Mouse (Mus musculus): ENCODE measurements around the gene Spint3. TPM values are rescaled to one million over a fixed set of nuclear protein-coding genes. Genes with fewer than 3 reads are reported as not detected.

Gene Spint3
- 240 TPM for polyA plus RNA-seq (2014; fragmentation: Illumina TruSeq; extraction: RNeasy Lipid Tissue Mini Kit (QIAGEN cat#74804); ENCODE audit: low read depth, low replicate concordance)

DNA sequence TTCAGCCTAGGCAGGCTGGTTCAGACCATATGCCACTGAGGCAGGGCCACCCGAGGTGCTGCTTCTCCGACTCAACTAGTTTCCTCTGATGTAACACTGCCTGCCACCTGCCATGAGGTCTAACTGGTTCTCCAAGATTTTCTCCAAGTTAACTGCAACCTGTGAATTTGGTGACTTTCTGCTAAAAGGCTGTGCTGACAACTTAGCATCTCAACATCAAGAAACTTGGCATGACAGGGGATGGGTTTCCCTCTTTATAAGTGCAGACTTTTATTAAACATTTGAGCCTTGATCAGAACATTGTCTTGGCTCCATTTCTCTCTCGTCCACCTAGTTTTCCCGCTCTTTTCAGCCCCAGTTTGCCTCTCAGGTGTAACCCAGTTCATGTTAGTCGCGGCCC, at the start of gene Spint3:
TSS of gene Spint3 (minus strand) at position 101 of the 400 bp plus-strand sequence.

DNA sequence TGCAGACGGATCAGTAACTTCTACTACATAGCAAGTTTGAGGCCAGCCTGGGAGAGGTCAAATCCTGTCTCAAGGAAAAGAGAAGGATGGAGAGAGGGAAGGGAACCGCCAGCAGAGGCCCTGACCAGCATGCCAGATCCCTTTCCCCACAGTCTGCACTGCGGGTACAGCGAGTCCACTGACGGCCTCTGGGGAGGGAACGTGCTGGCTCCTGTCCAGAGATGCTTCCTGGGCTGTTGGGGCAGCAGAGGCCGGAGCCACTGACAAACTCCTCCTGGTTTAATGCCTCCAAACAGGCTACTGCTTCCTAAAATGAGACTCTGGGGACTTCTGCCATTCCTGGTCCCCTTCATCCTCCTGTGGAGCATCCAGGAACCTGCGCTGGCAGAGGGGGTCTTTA, 40.2 kb upstream of the Spint3 start, which contains the start of the genes Wfdc6b and Wfdc8:
TSS of gene Wfdc6b (plus strand) at position 52 of the 400 bp plus-strand sequence.
TSS of gene Wfdc8 (minus strand) at position 156 of the 400 bp plus-strand sequence.

DNA sequence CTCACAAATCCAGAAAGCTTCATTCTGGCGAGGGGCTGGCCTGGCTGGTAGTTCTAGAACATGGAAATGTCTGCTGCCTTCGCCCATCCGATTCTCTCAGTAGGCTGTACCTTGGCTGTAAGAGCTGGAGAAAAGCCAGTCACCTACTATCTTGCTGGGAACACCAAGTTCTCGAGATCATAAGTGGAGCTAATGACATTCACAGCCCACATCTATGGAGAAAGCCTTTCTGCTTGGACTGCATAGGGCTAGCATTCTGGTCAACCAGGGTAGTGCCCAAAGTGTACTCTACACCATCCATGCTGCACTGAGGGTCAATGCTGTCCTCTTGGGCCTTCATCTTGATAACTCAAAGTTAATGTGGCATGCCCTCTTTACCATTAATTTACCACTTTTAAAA, 20.2 kb upstream of the Spint3 start, which contains the start of gene Eppin:
TSS of gene Eppin (minus strand) at position 101 of the 400 bp plus-strand sequence.

DNA sequence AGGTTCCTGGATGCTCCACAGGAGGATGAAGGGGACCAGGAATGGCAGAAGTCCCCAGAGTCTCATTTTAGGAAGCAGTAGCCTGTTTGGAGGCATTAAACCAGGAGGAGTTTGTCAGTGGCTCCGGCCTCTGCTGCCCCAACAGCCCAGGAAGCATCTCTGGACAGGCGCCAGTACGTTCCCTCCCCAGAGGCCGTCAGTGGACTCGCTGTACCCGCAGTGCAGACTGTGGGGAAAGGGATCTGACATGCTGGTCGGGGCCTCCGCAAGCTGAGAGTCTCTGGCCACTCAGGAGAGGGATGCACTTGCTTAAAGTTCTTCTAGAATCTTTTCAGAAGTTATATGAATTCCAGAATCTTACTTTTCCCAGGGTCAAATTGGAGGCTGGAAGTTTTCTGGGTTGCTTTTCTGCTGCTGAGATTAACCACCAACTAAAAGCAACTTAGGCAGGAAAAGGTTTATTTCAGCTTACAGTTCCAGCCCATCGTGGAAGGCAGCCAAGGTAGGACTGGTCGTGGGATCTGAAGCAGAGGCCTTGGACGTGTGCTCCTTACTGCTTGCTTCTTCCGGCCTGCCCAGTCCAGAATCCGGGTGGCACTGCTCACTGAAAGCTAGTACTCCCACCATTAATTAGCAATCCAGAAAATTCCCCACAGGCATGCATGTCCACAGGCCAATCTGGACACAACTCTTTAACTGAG, 11.9 kb upstream of the Spint3 start, which contains the start of gene Wfdc6a:
TSS of gene Wfdc6a (minus strand) at position 423 of the 701 bp plus-strand sequence.

DNA sequence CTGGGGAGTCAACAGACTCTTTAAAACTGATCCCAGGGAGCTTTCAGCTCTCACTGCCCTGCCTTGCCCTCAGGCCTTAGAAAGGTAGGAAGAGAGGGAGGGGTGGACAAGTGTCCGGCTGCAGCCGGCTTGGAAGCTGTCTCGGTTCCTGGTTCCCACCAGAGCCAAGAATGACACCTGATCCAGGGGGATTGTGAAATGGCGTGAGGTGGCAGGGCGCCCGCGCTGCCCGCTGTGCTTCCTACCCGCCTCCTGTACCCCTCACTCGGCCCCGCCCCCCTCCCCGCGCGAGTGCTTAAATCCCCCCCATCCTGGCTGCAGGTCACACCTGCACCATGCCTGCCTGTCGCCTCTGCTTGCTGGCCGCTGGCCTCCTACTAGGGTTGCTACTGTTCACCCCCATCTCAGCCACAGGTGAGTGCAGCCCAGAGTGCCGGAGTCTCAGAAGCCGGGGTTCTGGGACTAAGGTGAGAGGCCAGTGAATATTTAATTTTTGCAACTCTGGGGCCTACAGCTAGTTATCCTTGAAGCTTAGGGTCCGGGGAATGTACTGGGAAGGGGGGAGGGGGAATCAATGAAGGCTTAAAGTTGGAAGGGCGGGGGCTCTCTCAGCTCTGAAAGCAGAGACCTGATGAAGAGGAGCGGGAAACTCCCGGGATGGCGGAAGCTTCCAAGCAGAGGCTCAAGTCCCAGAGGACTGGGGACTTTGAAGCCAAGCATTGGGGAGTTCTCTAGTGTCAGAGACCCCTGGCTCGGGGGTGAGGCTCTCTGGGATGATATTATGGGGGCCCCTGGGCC, 10.7 kb downstream of the Spint3 start, which contains the start of gene Wfdc2:
TSS of gene Wfdc2 (plus strand) at position 23 of the 798 bp plus-strand sequence.

Other genes with a start within 250 kb of the Spint3 start
- 1.8 TPM for gene Svs5, start 240.7 kb downstream of the Spint3 start, polyA plus RNA-seq (2014; fragmentation: Illumina TruSeq; extraction: RNeasy Lipid Tissue Mini Kit (QIAGEN cat#74804); ENCODE audit: low read depth, low replicate concordance)
- gene Slpi, start 184.4 kb downstream of the Spint3 start, polyA plus RNA-seq (2014; fragmentation: Illumina TruSeq; extraction: RNeasy Lipid Tissue Mini Kit (QIAGEN cat#74804); ENCODE audit: low read depth, low replicate concordance), result 110 TPM
- not detected for gene Rbpjl, start 170.3 kb downstream of the Spint3 start, polyA plus RNA-seq (2014; fragmentation: Illumina TruSeq; extraction: RNeasy Lipid Tissue Mini Kit (QIAGEN cat#74804); ENCODE audit: low read depth, low replicate concordance)
- 1.1 TPM for gene Matn4, start 168.3 kb downstream of the Spint3 start, polyA plus RNA-seq (2014; fragmentation: Illumina TruSeq; extraction: RNeasy Lipid Tissue Mini Kit (QIAGEN cat#74804); ENCODE audit: low read depth, low replicate concordance)
- 26.4 TPM for gene Sdc4, start 129.6 kb downstream of the Spint3 start, polyA plus RNA-seq (2014; fragmentation: Illumina TruSeq; extraction: RNeasy Lipid Tissue Mini Kit (QIAGEN cat#74804); ENCODE audit: low read depth, low replicate concordance)
- gene Sys1, start 116.5 kb downstream of the Spint3 start, polyA plus RNA-seq (2014; fragmentation: Illumina TruSeq; extraction: RNeasy Lipid Tissue Mini Kit (QIAGEN cat#74804); ENCODE audit: low read depth, low replicate concordance), result 31.9 TPM
- not detected for gene Gm20458, start 112.5 kb downstream of the Spint3 start, polyA plus RNA-seq (2014; fragmentation: Illumina TruSeq; extraction: RNeasy Lipid Tissue Mini Kit (QIAGEN cat#74804); ENCODE audit: low read depth, low replicate concordance)
- gene Trp53tg5, start 99.7 kb downstream of the Spint3 start, polyA plus RNA-seq (2014; fragmentation: Illumina TruSeq; extraction: RNeasy Lipid Tissue Mini Kit (QIAGEN cat#74804); ENCODE audit: low read depth, low replicate concordance), result 2.1 TPM
- gene Dbndd2, start 87.4 kb downstream of the Spint3 start, polyA plus RNA-seq (2014; fragmentation: Illumina TruSeq; extraction: RNeasy Lipid Tissue Mini Kit (QIAGEN cat#74804); ENCODE audit: low read depth, low replicate concordance), result 18.9 TPM
- 74.8 TPM for gene Pigt, start 75.9 kb downstream of the Spint3 start, polyA plus RNA-seq (2014; fragmentation: Illumina TruSeq; extraction: RNeasy Lipid Tissue Mini Kit (QIAGEN cat#74804); ENCODE audit: low read depth, low replicate concordance)
- 15.2 TPM for gene Wfdc2, start 11.0 kb downstream of the Spint3 start, polyA plus RNA-seq (2014; fragmentation: Illumina TruSeq; extraction: RNeasy Lipid Tissue Mini Kit (QIAGEN cat#74804); ENCODE audit: low read depth, low replicate concordance)
- 118 TPM for gene Wfdc6a, start 12.0 kb upstream of the Spint3 start, polyA plus RNA-seq (2014; fragmentation: Illumina TruSeq; extraction: RNeasy Lipid Tissue Mini Kit (QIAGEN cat#74804); ENCODE audit: low read depth, low replicate concordance)
- 285 TPM for gene Eppin, start 20.1 kb upstream of the Spint3 start, polyA plus RNA-seq (2014; fragmentation: Illumina TruSeq; extraction: RNeasy Lipid Tissue Mini Kit (QIAGEN cat#74804); ENCODE audit: low read depth, low replicate concordance)
- gene Wfdc6b, start 40.1 kb upstream of the Spint3 start, polyA plus RNA-seq (2014; fragmentation: Illumina TruSeq; extraction: RNeasy Lipid Tissue Mini Kit (QIAGEN cat#74804); ENCODE audit: low read depth, low replicate concordance), result 215 TPM
- gene Wfdc8, start 40.2 kb upstream of the Spint3 start, polyA plus RNA-seq (2014; fragmentation: Illumina TruSeq; extraction: RNeasy Lipid Tissue Mini Kit (QIAGEN cat#74804); ENCODE audit: low read depth, low replicate concordance), result 244 TPM
- gene Wfdc16, start 65.3 kb upstream of the Spint3 start, polyA plus RNA-seq (2014; fragmentation: Illumina TruSeq; extraction: RNeasy Lipid Tissue Mini Kit (QIAGEN cat#74804); ENCODE audit: low read depth, low replicate concordance), result 298 TPM
- 2,863 TPM for gene Wfdc10, start 82.6 kb upstream of the Spint3 start, polyA plus RNA-seq (2014; fragmentation: Illumina TruSeq; extraction: RNeasy Lipid Tissue Mini Kit (QIAGEN cat#74804); ENCODE audit: low read depth, low replicate concordance)
- 297 TPM for gene Wfdc9, start 83.1 kb upstream of the Spint3 start, polyA plus RNA-seq (2014; fragmentation: Illumina TruSeq; extraction: RNeasy Lipid Tissue Mini Kit (QIAGEN cat#74804); ENCODE audit: low read depth, low replicate concordance)
- 41.2 TPM for gene Wfdc11, start 100.6 kb upstream of the Spint3 start, polyA plus RNA-seq (2014; fragmentation: Illumina TruSeq; extraction: RNeasy Lipid Tissue Mini Kit (QIAGEN cat#74804); ENCODE audit: low read depth, low replicate concordance)
- 775 TPM for gene Wfdc13, start 111.6 kb upstream of the Spint3 start, polyA plus RNA-seq (2014; fragmentation: Illumina TruSeq; extraction: RNeasy Lipid Tissue Mini Kit (QIAGEN cat#74804); ENCODE audit: low read depth, low replicate concordance)
- gene Spint4, start 125.0 kb upstream of the Spint3 start, polyA plus RNA-seq (2014; fragmentation: Illumina TruSeq; extraction: RNeasy Lipid Tissue Mini Kit (QIAGEN cat#74804); ENCODE audit: low read depth, low replicate concordance), result 1,086 TPM
- 379 TPM for gene Spint5, start 141.8 kb upstream of the Spint3 start, polyA plus RNA-seq (2014; fragmentation: Illumina TruSeq; extraction: RNeasy Lipid Tissue Mini Kit (QIAGEN cat#74804); ENCODE audit: low read depth, low replicate concordance)
- gene Wfdc3, start 172.5 kb upstream of the Spint3 start, polyA plus RNA-seq (2014; fragmentation: Illumina TruSeq; extraction: RNeasy Lipid Tissue Mini Kit (QIAGEN cat#74804); ENCODE audit: low read depth, low replicate concordance), result 12.2 TPM
- 26.0 TPM for gene Dnttip1, start 172.5 kb upstream of the Spint3 start, polyA plus RNA-seq (2014; fragmentation: Illumina TruSeq; extraction: RNeasy Lipid Tissue Mini Kit (QIAGEN cat#74804); ENCODE audit: low read depth, low replicate concordance)
- gene Ube2c, start 196.4 kb upstream of the Spint3 start, polyA plus RNA-seq (2014; fragmentation: Illumina TruSeq; extraction: RNeasy Lipid Tissue Mini Kit (QIAGEN cat#74804); ENCODE audit: low read depth, low replicate concordance), result 5.0 TPM
- gene Tnnc2, start 206.5 kb upstream of the Spint3 start, polyA plus RNA-seq (2014; fragmentation: Illumina TruSeq; extraction: RNeasy Lipid Tissue Mini Kit (QIAGEN cat#74804); ENCODE audit: low read depth, low replicate concordance), result 1.0 TPM
- gene Snx21, start 212.4 kb upstream of the Spint3 start, polyA plus RNA-seq (2014; fragmentation: Illumina TruSeq; extraction: RNeasy Lipid Tissue Mini Kit (QIAGEN cat#74804); ENCODE audit: low read depth, low replicate concordance), result 18.3 TPM
- gene Acot8, start 231.4 kb upstream of the Spint3 start, polyA plus RNA-seq (2014; fragmentation: Illumina TruSeq; extraction: RNeasy Lipid Tissue Mini Kit (QIAGEN cat#74804); ENCODE audit: low read depth, low replicate concordance), result 19.6 TPM
- 4.2 TPM for gene Zswim3, start 231.6 kb upstream of the Spint3 start, polyA plus RNA-seq (2014; fragmentation: Illumina TruSeq; extraction: RNeasy Lipid Tissue Mini Kit (QIAGEN cat#74804); ENCODE audit: low read depth, low replicate concordance)
- 8.6 TPM for gene Zswim1, start 249.2 kb upstream of the Spint3 start, polyA plus RNA-seq (2014; fragmentation: Illumina TruSeq; extraction: RNeasy Lipid Tissue Mini Kit (QIAGEN cat#74804); ENCODE audit: low read depth, low replicate concordance)